Mouse (Mus musculus): ENCODE results near the gene Zfyve28.
A peak's percentile ranks its signal among the peaks of the same experiment; 100 is the strongest.

Gene Zfyve28

DNA sequence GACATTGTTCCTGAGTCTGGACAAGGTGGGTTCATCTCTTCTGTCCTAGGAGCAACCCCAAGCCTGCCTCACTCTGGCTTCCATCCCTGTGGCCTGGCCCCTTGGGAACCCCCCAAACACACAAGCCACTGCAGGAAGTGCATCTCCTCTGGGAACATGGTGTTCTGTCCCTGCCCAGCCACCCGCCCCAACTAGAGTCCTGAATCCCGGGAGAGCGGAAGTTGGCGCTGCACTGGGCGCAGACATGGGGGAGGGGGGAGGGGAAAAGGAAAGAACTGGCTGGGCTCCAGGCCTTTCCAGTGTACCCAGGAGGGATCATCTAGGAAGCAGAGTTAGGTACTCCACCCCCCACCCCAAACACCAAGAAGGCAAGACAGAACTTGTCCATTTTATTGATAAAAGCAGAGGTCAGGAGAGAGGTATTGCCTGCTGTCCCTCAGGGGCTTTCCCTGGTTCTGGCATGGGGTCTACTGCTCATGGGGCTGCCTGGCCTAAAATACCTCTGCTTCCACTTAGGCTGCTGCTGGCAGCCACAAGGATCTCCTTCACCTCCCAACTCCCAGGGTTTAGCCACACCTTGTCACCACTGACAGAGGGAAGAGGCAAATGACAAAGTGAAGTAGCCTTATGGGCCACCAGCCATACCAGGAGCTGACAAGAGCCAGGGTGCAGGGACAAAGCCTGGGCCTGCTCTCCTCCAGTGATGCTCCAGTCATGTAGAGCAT, 104.9 kb downstream of the Zfyve28 start:
- DNase-seq (ENCODE audit: low read depth, low spot score), result no peak

DNA sequence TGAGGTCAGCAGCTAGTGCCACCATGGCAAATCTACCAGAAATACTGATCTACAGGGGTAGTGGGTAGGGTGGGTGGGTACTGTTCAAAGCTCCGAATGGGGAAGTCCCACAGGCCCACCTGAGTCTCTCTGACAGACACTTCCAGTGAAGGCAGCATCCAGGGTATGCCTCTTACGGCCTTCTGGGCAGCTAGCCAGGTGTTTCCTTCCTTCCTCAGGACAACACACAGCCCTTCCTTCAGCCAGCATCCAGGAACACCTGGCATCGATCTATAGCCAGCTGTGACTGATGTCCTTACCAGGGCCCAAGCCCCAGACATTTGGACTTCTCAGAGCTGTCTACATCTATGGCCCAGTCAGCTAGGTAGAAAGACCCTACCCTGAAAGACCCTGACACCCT, 105.8 kb downstream of the Zfyve28 start:
- DNase-seq (ENCODE audit: low read depth, low spot score), result no peak

DNA sequence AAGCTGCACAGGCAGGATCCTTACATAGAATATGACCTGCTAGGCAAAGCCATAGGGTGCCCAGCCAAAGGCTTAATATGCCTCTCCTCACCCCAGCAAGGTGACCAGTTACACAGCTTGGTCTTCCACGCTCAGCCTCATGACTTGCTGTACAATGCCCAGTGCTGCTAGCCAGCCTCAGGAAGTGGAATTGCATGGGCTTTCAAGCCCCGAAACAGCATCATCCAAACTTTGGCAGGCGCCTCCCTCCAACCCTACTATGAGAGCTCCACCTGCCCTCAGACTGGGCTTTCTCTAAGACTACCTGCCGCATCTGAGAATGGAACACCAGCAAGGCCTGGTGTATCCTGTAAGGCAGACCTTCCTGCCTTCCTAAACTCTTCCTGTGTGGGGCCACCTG, 110.4 kb downstream of the Zfyve28 start:
- DNase-seq (ENCODE audit: low read depth, low spot score), result no peak

DNA sequence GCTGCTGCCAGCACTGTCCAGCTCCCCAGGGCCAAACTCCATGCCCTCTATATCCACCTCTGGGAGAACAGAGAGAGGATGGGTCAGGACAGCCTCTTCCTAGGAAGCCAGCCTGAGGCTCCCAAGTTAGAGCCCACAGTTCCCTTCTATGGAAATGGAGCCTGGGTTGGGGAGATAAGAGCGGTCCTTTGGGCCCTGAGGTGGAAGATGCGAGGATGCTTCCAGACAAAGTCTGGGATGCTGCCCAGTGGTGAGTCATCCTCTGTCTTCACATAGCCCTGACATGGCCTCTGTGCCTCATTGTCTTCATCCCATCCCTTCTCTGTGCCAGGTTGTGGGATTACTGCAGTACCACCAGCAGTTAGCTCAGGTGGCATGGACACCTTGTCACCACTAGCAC, 111.2 kb downstream of the Zfyve28 start:
- peak; percentile 45 for DNase-seq (ENCODE audit: low read depth, low spot score)

DNA sequence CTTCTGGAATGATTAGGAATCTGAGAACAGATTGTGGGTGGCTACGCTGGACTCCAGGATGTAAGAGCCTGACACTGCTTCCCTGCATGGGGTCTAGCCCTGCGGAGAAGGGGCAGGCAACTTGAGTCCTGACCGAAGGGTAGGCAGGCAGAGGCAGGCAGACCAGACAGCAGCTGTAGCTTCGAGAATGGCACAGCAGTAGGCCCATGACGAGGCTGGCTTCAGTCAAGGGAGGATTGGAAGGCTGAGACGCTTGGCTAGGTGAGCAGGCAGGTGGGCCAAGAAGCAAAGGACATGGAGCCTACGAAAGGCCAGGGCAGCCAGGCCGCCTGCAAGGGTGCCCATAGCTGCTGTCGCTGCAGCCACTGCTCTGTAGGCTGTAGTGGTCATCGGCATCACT, 111.6 kb downstream of the Zfyve28 start:
- DNase-seq (ENCODE audit: low read depth, low spot score), result no peak

DNA sequence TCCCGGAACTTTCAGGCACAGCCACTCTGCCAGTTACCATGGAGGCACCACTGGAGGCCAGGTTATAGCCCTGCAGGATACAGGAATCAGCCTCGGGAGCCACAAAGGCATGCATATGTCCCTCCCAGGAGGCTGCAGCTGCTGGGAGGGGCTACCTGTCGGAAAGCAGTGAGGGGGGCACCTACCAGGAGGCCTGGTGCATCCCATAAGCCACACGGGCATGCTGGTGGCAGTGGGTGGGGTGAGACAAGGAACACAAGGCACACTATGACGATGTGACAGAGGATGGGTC, 112.9 kb downstream of the Zfyve28 start:
- DNase-seq (ENCODE audit: low read depth, low spot score), result no peak

DNA sequence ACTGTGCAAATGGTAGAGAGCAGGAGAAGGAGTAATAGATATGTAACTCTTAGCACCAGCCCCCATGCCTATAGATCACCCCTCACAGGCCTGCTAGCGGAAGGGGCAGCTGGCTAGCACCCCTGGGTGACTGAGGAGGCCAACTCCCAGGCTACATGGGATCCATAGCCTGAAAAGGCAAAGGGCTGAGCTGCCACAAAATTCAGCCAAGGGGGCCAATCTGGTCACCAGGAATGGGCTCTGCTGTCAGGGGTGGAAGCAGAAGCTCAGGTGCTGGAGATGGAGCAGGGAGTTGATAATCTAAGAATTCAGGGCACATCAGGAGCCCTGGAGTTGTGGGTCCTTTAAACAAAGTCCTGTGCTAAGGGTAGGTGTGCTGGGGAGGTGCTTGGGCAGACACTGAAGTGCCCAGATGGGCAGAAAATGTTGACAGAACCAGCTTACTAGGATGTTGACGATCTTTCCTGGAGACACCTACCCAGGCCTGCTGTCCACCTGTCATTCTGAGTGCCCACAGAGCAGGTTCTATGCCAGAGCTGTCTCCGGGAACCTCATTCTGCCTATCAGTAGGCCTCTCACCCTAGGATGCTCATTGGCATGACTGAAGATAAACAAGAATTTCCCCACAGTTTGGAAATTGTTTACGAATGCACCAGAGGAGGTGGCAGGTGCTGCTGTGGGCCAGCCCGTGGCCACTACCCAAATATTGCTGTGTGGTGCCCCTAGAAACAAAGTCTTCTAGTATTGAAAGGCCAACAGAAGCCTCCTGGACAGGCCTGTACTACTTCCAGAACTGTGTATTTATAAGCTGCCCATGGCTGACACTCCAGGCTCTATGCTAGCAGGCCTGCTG, 113.5 kb downstream of the Zfyve28 start:
- DNase-seq (ENCODE audit: low read depth, low spot score), result no peak

DNA sequence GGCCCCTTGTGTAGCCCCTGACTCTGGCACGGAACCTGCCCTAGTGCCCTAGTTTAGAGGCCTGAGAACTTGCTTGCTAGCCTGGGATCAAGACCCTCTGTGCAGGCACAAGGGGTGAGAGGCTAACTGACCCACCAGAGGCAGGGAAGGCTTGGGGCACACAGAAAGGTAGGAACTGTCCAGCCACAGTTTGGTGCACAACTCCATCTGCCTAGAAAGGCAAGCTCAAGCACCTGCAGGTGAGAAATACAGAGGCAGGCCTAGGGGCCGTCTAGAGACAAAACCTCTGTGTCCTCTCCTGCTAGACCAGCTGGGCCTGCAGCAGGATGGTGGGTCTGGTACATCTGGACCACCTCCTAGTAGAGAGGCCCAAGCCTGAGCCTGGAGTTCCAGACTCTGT, 114.2 kb downstream of the Zfyve28 start:
- DNase-seq (ENCODE audit: low read depth, low spot score), result no peak

DNA sequence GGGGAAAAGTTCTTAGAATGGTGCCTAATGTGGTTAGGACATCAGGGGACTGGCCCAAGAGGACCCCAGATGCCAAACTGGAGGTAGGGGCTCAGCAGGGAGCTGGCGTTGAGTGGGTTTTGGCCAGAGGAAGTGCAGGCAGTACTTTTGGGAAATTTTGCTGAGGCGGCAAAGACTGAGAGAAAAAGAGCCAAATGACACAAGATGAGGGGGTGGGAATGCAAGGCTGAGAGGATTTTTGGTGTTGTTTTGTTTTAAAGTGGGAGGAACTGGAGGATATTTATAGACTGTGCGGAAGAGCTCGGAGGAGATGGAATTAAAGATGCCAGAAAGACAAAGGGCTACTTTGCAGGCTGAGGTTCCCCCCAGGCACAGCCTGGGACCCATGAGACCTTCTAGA, 117.5 kb downstream of the Zfyve28 start:
- DNase-seq (ENCODE audit: low read depth, low spot score), result no peak

DNA sequence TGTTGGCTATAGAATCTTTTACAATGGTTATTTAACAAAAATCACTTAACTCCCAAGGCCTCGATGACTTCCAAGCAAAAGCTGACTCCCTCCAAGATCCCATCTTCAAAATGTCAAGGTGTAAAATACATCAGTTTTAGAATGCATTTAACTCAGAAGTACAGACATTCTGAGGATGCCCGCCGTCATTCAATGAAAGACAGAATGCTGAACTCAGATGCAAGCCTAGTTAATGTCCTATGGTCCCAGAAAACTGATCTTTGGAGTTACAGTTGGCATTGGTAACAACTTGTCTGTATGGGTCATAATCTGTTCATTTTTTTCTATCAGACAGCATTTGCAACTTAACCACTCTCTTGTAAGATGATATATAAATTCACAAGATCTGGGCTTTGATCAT, 118.3 kb downstream of the Zfyve28 start:
- no peak for DNase-seq (ENCODE audit: low read depth, low spot score)

DNA sequence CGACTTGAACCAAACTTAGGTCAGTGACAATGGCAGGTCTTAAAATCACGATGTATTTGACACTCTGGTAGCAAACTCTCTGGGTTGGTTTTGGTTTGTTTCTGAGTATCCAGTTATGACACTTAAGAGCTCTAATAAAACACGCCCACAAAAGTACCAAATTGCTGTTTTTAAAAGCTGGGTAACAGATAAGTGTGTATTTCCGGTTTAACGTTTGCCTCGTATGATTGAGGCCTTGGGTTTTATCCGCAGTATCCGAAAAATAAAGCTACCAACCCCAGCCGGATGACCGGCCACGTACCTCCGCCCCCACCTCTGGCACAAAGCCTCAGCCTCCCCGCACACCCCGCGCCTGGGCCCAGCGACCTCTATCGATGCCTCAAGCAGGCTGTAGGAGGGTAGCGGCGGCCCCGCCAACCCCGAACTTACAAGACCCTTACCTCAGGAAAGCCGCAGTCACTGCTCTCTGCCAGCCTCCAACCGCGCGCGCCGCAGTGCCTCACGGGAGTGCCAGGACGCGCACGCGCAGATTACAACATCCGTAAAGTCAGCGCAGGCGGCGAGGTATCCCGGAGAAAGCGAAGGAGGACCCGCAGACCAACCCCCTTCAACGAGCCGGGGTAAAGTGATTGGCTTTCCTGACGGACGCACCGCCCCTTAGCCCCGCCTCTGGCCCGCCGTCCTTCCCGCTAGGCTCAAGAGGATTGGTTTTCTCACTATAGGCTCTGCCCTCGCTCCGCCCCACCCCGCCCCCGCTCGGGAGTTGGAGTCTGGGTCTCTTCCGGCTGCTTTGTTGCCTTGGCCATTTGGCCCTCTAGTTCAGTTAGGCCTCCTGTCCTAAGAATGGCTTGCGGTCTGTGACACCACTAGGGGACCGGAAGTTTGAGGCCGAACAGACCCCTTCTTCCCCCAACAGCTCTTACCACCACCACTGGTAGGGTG, 119.0 kb downstream of the Zfyve28 start, which contains the start of the genes Poln and Haus3:
Gene Poln, minus strand, starts transcription at position 499 of the 942 bp plus-strand sequence.
Gene Haus3, minus strand, starts transcription at position 578 of the 942 bp plus-strand sequence.
- DNase-seq (ENCODE audit: low read depth, low spot score), result peak; percentile 99

DNA sequence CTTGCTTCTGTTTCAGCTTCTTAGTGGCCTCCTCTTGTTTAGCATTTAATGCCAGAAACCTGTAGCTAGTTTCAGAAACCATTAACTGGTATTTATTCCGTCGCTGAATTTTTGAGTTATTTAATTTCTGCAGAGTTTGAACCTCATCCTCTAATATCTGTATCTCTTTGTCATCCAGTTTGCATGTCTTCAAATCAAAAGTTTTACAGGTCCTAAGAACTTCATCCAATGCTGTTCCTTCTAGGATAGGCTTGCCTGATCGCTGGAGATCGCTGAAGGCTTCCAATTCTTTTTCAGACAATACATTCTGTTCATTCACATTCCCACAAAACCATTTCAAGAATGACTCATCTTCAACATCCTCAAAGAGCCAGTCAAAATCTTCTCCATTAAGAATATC, 120.4 kb downstream of the Zfyve28 start:
- peak; percentile 34 for DNase-seq (ENCODE audit: low read depth, low spot score)

DNA sequence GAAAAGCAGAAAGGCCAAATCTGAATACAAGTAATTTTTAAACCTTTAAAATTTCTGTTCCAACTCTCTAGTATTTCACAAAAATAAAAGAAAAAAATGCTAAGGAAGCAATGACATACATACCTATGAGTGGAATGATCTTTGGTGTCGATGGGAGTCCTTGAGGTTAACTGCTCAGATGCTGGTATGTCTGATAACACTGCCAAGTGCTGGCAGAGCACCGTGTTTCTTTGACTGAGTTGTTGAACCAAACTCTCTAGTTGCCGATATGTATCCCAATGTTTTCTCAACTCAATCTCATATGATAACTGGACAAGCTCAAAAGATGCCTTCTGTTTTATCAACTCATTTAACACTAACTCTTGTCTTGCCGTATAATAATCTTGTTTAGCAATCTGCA, 122.5 kb downstream of the Zfyve28 start:
- no peak for DNase-seq (ENCODE audit: low read depth, low spot score)

DNA sequence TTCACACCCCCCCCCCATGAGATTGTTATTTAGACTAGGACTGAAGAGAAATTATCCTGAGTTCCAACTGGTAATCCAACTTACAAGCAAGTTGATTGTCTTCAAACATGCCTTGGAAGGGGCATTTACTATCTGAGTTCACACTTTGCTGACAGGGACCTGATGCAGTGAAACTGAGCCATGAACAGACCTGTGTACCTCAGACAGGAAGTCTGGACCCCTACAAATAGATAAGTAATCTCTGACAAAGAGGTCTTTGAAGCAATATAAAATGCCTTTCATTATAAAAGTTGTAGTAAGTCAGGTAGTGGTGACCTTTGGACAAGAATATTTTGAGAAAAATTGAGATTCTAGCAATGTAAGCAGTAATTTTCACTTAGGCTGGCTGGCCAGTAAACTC, 139.8 kb downstream of the Zfyve28 start:
- no peak for DNase-seq (ENCODE audit: low read depth, low spot score)

DNA sequence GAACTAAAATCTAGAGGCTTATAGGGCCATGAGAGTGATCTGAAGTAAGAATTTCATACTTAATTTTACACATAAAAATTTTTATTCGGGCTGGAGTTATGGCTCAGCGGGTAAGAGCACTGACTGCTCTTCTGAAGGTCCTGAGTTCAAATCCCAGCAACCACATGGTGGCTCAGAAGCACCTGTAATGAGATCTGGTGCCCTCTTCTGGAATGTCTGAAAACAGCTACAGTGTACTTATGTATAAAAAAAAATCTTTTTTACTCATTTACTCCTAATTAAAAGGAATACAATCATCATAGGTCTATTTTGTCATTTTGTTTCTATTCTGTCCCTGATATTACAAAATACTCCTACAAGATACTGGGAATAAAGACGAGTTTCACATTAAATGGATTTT, 140.7 kb downstream of the Zfyve28 start:
- peak; percentile 21 for DNase-seq (ENCODE audit: low read depth, low spot score)

All from 3T3-L1 (cell line).